ENCODE assay signal across 14 mouse cellular contexts in genomic region chr16:36707702-36708423, GRCm38 (mm10). TPM values are rescaled to one million over a fixed set of nuclear protein-coding genes. Genes with fewer than 3 reads are reported as not detected.
DNase-seq lines count a peak whose midpoint lies in the region; ATAC-seq lines count a peak whose summit lies in the region.
"Had no signal": no experiment of that assay in that cellular context is flagged by ENCODE, and none has a peak within 500 bp of the region (broad histone marks: within the 10 kb centered on the region; RNA-seq: fewer than 3 reads in every experiment).

No protein-coding gene starts in this region.

- H3K9ac ChIP-seq in liver, embryonic 16.5 days (ENCODE audit: low read depth, low read length): no peak overlapping the region
- H3K9ac ChIP-seq in liver, embryonic 11.5 days (ENCODE audit: low read depth, low read length): no peak overlapping the region
- H3K9ac ChIP-seq: lung, embryonic 14.5 days; midbrain, embryonic 12.5 days had no signal

- no peaks in the 10 kb centered on the region for H3K4me1 ChIP-seq in liver, embryonic 16.5 days (ENCODE audit: control insufficient read depth, low read depth, low read length)
- no peaks in the 10 kb centered on the region for H3K4me1 ChIP-seq in liver, embryonic 11.5 days (replicated peaks; ENCODE audit: control insufficient read depth, insufficient read depth, low read length)
- H3K4me1 ChIP-seq: limb, embryonic 10.5 days; midbrain, embryonic 12.5 days had no signal

- H3K4me3 ChIP-seq in liver, embryonic 16.5 days (ENCODE audit: low read depth, low read length): no peak overlapping the region
- H3K4me3 ChIP-seq in liver, embryonic 11.5 days (ENCODE audit: low read depth, low read length): no peak overlapping the region
- H3K4me3 ChIP-seq: forebrain, embryonic 10.5 days; limb, embryonic 10.5 days; midbrain, embryonic 12.5 days had no signal

- 40% methylated on average over 6 of the region's 6 CpGs for WGBS in liver, embryonic 16.5 days (ENCODE audit: insufficient replicate concordance)
- WGBS in liver, embryonic 11.5 days: 60% methylated on average over 6 of the region's 6 CpGs

- H3K27ac ChIP-seq in liver, embryonic 16.5 days (ENCODE audit: low read length): no peak overlapping the region
- H3K27ac ChIP-seq in liver, embryonic 11.5 days (ENCODE audit: low read depth, low read length): no peak overlapping the region
- H3K27ac ChIP-seq: forebrain, embryonic 10.5 days; limb, embryonic 10.5 days; midbrain, embryonic 12.5 days had no signal

- DNase-seq in liver, embryonic 11.5 days (ENCODE audit: low spot score): no peak
- DNase-seq in R1 (ENCODE audit: low read depth, low spot score): peak; percentile 95
- DNase-seq in kidney, adult 9 months: peak; percentile 64
- DNase-seq in splenic B cell, adult 2 months (ENCODE audit: low read depth, low spot score): peak; percentile 50
- DNase-seq in heart, postnatal 36 days: no peak
- no peak for DNase-seq in Muller cell, postnatal 12 days (ENCODE audit: inconsistent ontology term)
- DNase-seq in T-cell, adult 2 months (ENCODE audit: low spot score): no peak
- DNase-seq: adrenal gland, postnatal 36 days; lung, embryonic 14.5 days had no signal

- no peaks in the 10 kb centered on the region for H3K9me3 ChIP-seq in liver, embryonic 16.5 days (replicated peaks; ENCODE audit: control insufficient read depth, low read length)
- no peaks in the 10 kb centered on the region for H3K9me3 ChIP-seq in liver, embryonic 11.5 days (ENCODE audit: control insufficient read depth, low read length)
- H3K9me3 ChIP-seq: forebrain, embryonic 10.5 days; limb, embryonic 10.5 days; midbrain, embryonic 12.5 days had no signal

- H3K36me3 ChIP-seq in liver, embryonic 16.5 days (ENCODE audit: control insufficient read depth, insufficient read depth): no peaks in the 10 kb centered on the region
- H3K36me3 ChIP-seq in liver, embryonic 11.5 days (ENCODE audit: control insufficient read depth, insufficient read depth, low read length): no peaks in the 10 kb centered on the region
- no peaks in the 10 kb centered on the region for H3K36me3 ChIP-seq in splenic B cell, adult 2 months (ENCODE audit: control insufficient read depth, insufficient read depth, low read length, poor library complexity, severe bottlenecking)
- H3K36me3 ChIP-seq: forebrain, embryonic 10.5 days; limb, embryonic 10.5 days; midbrain, embryonic 12.5 days had no signal

- H3K27me3 ChIP-seq in liver, embryonic 16.5 days (ENCODE audit: control insufficient read depth, insufficient read depth, low read depth, low read length): no peaks in the 10 kb centered on the region
- no peaks in the 10 kb centered on the region for H3K27me3 ChIP-seq in liver, embryonic 11.5 days (replicated peaks; ENCODE audit: control insufficient read depth, insufficient read depth, low read length)
- no peaks in the 10 kb centered on the region for H3K27me3 ChIP-seq in splenic B cell, adult 2 months (ENCODE audit: control insufficient read depth, insufficient read depth, low read length, poor library complexity, severe bottlenecking)
- H3K27me3 ChIP-seq: midbrain, embryonic 12.5 days had no signal

- 0 out of 2 replicates have a peak, but pooled peaks have one; percentile 27 for ATAC-seq in liver, embryonic 16.5 days (ENCODE audit: low read depth)
- ATAC-seq in liver, embryonic 11.5 days (replicated peaks; ENCODE audit: low FRiP score): no peak

- no peak overlapping the region for H3K4me2 ChIP-seq in liver, embryonic 16.5 days (ENCODE audit: low read depth, low read length)
- no peak overlapping the region for H3K4me2 ChIP-seq in liver, embryonic 11.5 days
- H3K4me2 ChIP-seq: lung, embryonic 14.5 days; midbrain, embryonic 12.5 days had no signal

- intact Hi-C loops in heart, postnatal 36 days (cut with DNase I): no loop called here

RNA-seq across cellular contexts. Expression of gene Ildr1, which starts 14.1 kb away (rescaled TPM):
- polyA plus RNA-seq in liver, embryonic 16.5 days (2015; fragmentation: Nextera tagmentation; extraction: Ambion mirVana): 0.04 and 0.14 TPM in 2 replicates
- 0.05 TPM in 1 of 2 replicates, not detected in the other for polyA plus RNA-seq in liver, embryonic 11.5 days (2014; fragmentation: Nextera tagmentation; extraction: Ambion mirVana)
- total RNA-seq in heart, postnatal 36 days (2021): not detected
- total RNA-seq: adrenal gland, postnatal 36 days; heart, adult 8-10 months had no signal
- polyA plus RNA-seq: midbrain, embryonic 12.5 days had no signal

RNA-seq across cellular contexts. Expression of gene Cd86, which starts 42.0 kb away (rescaled TPM):
- 8.2 and 9.3 TPM in 2 replicates for polyA plus RNA-seq in liver, embryonic 16.5 days (2015; fragmentation: Nextera tagmentation; extraction: Ambion mirVana)
- 4.5 and 4.6 TPM in 2 replicates for polyA plus RNA-seq in liver, embryonic 11.5 days (2014; fragmentation: Nextera tagmentation; extraction: Ambion mirVana)
- 1 to 10 TPM; 1.9 to 2.6 TPM for total RNA-seq in heart, postnatal 36 days (2021)

Comparison
In these comparisons a context has a peak if more than half of its experiments do, and no peak if none do; other contexts are left out.
1. DNase-seq: peak in R1 (single experiment), kidney, adult 9 months (single experiment) and splenic B cell, adult 2 months (single experiment); none in liver, embryonic 11.5 days (single experiment), heart, postnatal 36 days (0 of 2), Muller cell, postnatal 12 days (single experiment) and T-cell, adult 2 months (single experiment).